Mouse (Mus musculus): ENCODE measurements at regions not wholly inside any gene's neighbourhood (a gene's known extent, or its start where the extent isn't known, plus 50 kb on each side); places are given as distances from the start of the nearest gene placed in this dataset.

- H3K27ac ChIP-seq (ENCODE audit: insufficient read depth, low read length): no peak overlapping the region
- no peak for DNase-seq
- TF ChIP-seq CTCF (IDR thresholded peaks at IDR 0.05; ENCODE audit: borderline replicate concordance, insufficient read depth, low read depth, low read length): no peak
- TF ChIP-seq POLR2A (IDR thresholded peaks at IDR 0.05; ENCODE audit: borderline replicate concordance, insufficient read depth, low read length): no peak
- H3K4me1 ChIP-seq (ENCODE audit: control insufficient read depth, insufficient read depth, low read length): no peaks in the 10 kb centered on the region
- no peaks in the 10 kb centered on the region for H3K27me3 ChIP-seq (ENCODE audit: control insufficient read depth, insufficient read depth, low read length)
- WGBS: 66% methylated on average over 3 of the region's 3 CpGs
- no peak overlapping the region for H3K4me3 ChIP-seq (replicated peaks; ENCODE audit: insufficient read depth, low read depth, low read length)
Observed at GRCm38 (mm10) chr4:29732513-29732912, 919.6 kb downstream of the Epha7 start.

GRCm38 (mm10) chr4:29741991-29742390, 929.1 kb downstream of the Epha7 start:
- WGBS: 89% methylated on average over 5 of the region's 5 CpGs
- DNase-seq: no peak
- Histone ChIP-seq H3K27ac (ENCODE audit: insufficient read depth, low read length) (no peak overlapping the region), H3K4me1 (ENCODE audit: control insufficient read depth, insufficient read depth, low read length) (no peaks in the 10 kb centered on the region), H3K27me3 (ENCODE audit: control insufficient read depth, insufficient read depth, low read length) (no peaks in the 10 kb centered on the region), H3K4me3 (replicated peaks; ENCODE audit: insufficient read depth, low read depth, low read length) (no peak overlapping the region)
- TF ChIP-seq POLR2A (IDR thresholded peaks at IDR 0.05; ENCODE audit: borderline replicate concordance, insufficient read depth, low read length) (no peak), CTCF (IDR thresholded peaks at IDR 0.05; ENCODE audit: borderline replicate concordance, insufficient read depth, low read depth, low read length) (no peak)

GRCm38 (mm10) chr4:29742746-29743145, 929.8 kb downstream of the Epha7 start:
- Histone ChIP-seq H3K27me3 (ENCODE audit: control insufficient read depth, insufficient read depth, low read length) (no peaks in the 10 kb centered on the region), H3K4me1 (ENCODE audit: control insufficient read depth, insufficient read depth, low read length) (no peaks in the 10 kb centered on the region), H3K4me3 (replicated peaks; ENCODE audit: insufficient read depth, low read depth, low read length) (no peak overlapping the region), H3K27ac (ENCODE audit: insufficient read depth, low read length) (no peak overlapping the region)
- WGBS: 28% methylated on average over 2 of the region's 2 CpGs
- TF ChIP-seq CTCF (IDR thresholded peaks at IDR 0.05; ENCODE audit: borderline replicate concordance, insufficient read depth, low read depth, low read length) (no peak), POLR2A (IDR thresholded peaks at IDR 0.05; ENCODE audit: borderline replicate concordance, insufficient read depth, low read length) (no peak)
- DNase-seq: no peak
